Comparison of ENCODE assay signal across 9 mouse cellular contexts in genomic region chr4:98004986-98005385, GRCm38 (mm10).
A peak's percentile ranks its signal among the peaks of the same experiment; 100 is the strongest.
DNase-seq lines count a peak whose midpoint lies in the region; ATAC-seq and TF ChIP-seq lines count a peak whose summit lies in the region.
"Had no signal": no experiment of that assay in that cellular context is flagged by ENCODE, and none has a peak within 500 bp of the region (broad histone marks: within the 10 kb centered on the region; RNA-seq: fewer than 3 reads in every experiment).

No protein-coding gene starts in this region.

- H3K36me3 ChIP-seq in intestine, embryonic 14.5 days (ENCODE audit: control insufficient read depth, insufficient read depth, low read length) = no peaks in the 10 kb centered on the region; the same call in 1 of the 2 replicates
- no peaks in the 10 kb centered on the region for H3K36me3 ChIP-seq in intestine, postnatal 0 days (ENCODE audit: control insufficient read depth, insufficient read depth)
- H3K36me3 ChIP-seq in embryonic facial prominence, embryonic 15.5 days = 0 out of 2 replicates have a peak, but pooled peaks cover 3% of the 10 kb centered on the region
- H3K36me3 ChIP-seq in forebrain, postnatal 0 days (ENCODE audit: insufficient read depth) = no peaks in the 10 kb centered on the region
- H3K36me3 ChIP-seq in midbrain, embryonic 13.5 days = no peaks in the 10 kb centered on the region

- no peak overlapping the region for H3K4me2 ChIP-seq in intestine, embryonic 14.5 days (ENCODE audit: low read length)
- no peak overlapping the region for H3K4me2 ChIP-seq in intestine, postnatal 0 days (replicated peaks; ENCODE audit: low read depth)
- H3K4me2 ChIP-seq in embryonic facial prominence, embryonic 15.5 days (replicated peaks) = no peak overlapping the region
- H3K4me2 ChIP-seq in forebrain, postnatal 0 days (ENCODE audit: low read depth) = no peak overlapping the region
- no peak overlapping the region for H3K4me2 ChIP-seq in midbrain, embryonic 13.5 days (replicated peaks)

- H3K27me3 ChIP-seq in intestine, embryonic 14.5 days (replicated peaks; ENCODE audit: control insufficient read depth, insufficient read depth, low read length) = no peaks in the 10 kb centered on the region
- no peaks in the 10 kb centered on the region for H3K27me3 ChIP-seq in intestine, postnatal 0 days (replicated peaks; ENCODE audit: control insufficient read depth, insufficient read depth, low read length)
- H3K27me3 ChIP-seq in embryonic facial prominence, embryonic 15.5 days = no peaks in the 10 kb centered on the region
- H3K27me3 ChIP-seq in forebrain, postnatal 0 days (ENCODE audit: insufficient read depth, low read length) = no peaks in the 10 kb centered on the region
- no peaks in the 10 kb centered on the region for H3K27me3 ChIP-seq in midbrain, embryonic 13.5 days

- no peak overlapping the region for H3K4me3 ChIP-seq in intestine, embryonic 14.5 days (ENCODE audit: low read depth, low read length)
- H3K4me3 ChIP-seq in intestine, postnatal 0 days (ENCODE audit: low read depth, low read length) = no peak overlapping the region
- no peak overlapping the region for H3K4me3 ChIP-seq in embryonic facial prominence, embryonic 15.5 days (replicated peaks)
- no peak overlapping the region for H3K4me3 ChIP-seq in forebrain, postnatal 0 days (ENCODE audit: low read depth, low read length)
- H3K4me3 ChIP-seq in midbrain, embryonic 13.5 days (replicated peaks) = no peak overlapping the region

- H3K4me1 ChIP-seq in intestine, embryonic 14.5 days (replicated peaks; ENCODE audit: control insufficient read depth, insufficient read depth, low read length) = peaks cover 43% of the 10 kb centered on the region
- 0 out of 2 replicates have a peak, but pooled peaks cover 3% of the 10 kb centered on the region for H3K4me1 ChIP-seq in intestine, postnatal 0 days (replicated peaks; ENCODE audit: control insufficient read depth, insufficient read depth, low read length)
- H3K4me1 ChIP-seq in embryonic facial prominence, embryonic 15.5 days = peaks cover 21% of the 10 kb centered on the region
- H3K4me1 ChIP-seq in forebrain, postnatal 0 days (ENCODE audit: insufficient read depth) = peaks cover 11% of the 10 kb centered on the region
- H3K4me1 ChIP-seq in midbrain, embryonic 13.5 days (replicated peaks) = peaks cover 42% of the 10 kb centered on the region

- ATAC-seq in intestine, embryonic 14.5 days (replicated peaks; ENCODE audit: low FRiP score, low TSS enrichment, low read depth) = no peak
- no peak for ATAC-seq in intestine, postnatal 0 days
- no peak for ATAC-seq in embryonic facial prominence, embryonic 15.5 days (ENCODE audit: insufficient number of reproducible peaks, low FRiP score, low TSS enrichment, low read depth)
- no peak for ATAC-seq in forebrain, postnatal 0 days
- ATAC-seq in midbrain, embryonic 13.5 days = no peak
- no peak for ATAC-seq in inflammation-experienced regulatory T-cells, adult 6 months
- ATAC-seq: activated CD4-positive, CD25-positive, alpha-beta regulatory T cell, adult 4 months had no signal

- no peak for DNase-seq in intestine, embryonic 14.5 days (ENCODE audit: low spot score)
- DNase-seq in forebrain, postnatal 0 days = no peak
- DNase-seq in frontal cortex, postnatal 25 days (ENCODE audit: low spot score in 2 of 2) = no peak
- DNase-seq in adrenal gland, adult 18-20 months (ENCODE audit: low spot score in 2 of 2) = no peak

- WGBS in intestine, embryonic 14.5 days = 67% methylated on average over 6 of the region's 6 CpGs
- 58% methylated on average over 6 of the region's 6 CpGs for WGBS in intestine, postnatal 0 days
- WGBS in embryonic facial prominence, embryonic 15.5 days = 90% methylated on average over 6 of the region's 6 CpGs
- 45% methylated on average over 6 of the region's 6 CpGs for WGBS in forebrain, postnatal 0 days
- WGBS in midbrain, embryonic 13.5 days = 41% methylated on average over 6 of the region's 6 CpGs

- TF ChIP-seq CTCF in intestine, postnatal 0 days (IDR thresholded peaks at IDR 0.05; ENCODE audit: low read depth) = no peak
- TF ChIP-seq CTCF in forebrain, postnatal 0 days (IDR thresholded peaks at IDR 0.05; ENCODE audit: low read depth) = no peak

- H3K9ac ChIP-seq in intestine, embryonic 14.5 days (ENCODE audit: low read length) = no peak overlapping the region; the same call in 1 of the 2 replicates
- no peak overlapping the region for H3K9ac ChIP-seq in intestine, postnatal 0 days (ENCODE audit: low read depth, low read length)
- no peak overlapping the region for H3K9ac ChIP-seq in embryonic facial prominence, embryonic 15.5 days
- no peak overlapping the region for H3K9ac ChIP-seq in forebrain, postnatal 0 days
- H3K9ac ChIP-seq in midbrain, embryonic 13.5 days (replicated peaks) = no peak overlapping the region

- no peaks in the 10 kb centered on the region for H3K9me3 ChIP-seq in intestine, embryonic 14.5 days (ENCODE audit: control insufficient read depth, low read length)
- H3K9me3 ChIP-seq in intestine, postnatal 0 days (ENCODE audit: control insufficient read depth) = no peaks in the 10 kb centered on the region
- no peaks in the 10 kb centered on the region for H3K9me3 ChIP-seq in embryonic facial prominence, embryonic 15.5 days (replicated peaks)
- H3K9me3 ChIP-seq in forebrain, postnatal 0 days (ENCODE audit: low read length) = no peaks in the 10 kb centered on the region
- H3K9me3 ChIP-seq in midbrain, embryonic 13.5 days = no peaks in the 10 kb centered on the region

- H3K27ac ChIP-seq in intestine, embryonic 14.5 days (ENCODE audit: low read depth) = peak overlapping the region; percentile 96; the same call in 1 of the 2 replicates
- H3K27ac ChIP-seq in intestine, postnatal 0 days (ENCODE audit: low read depth, low read length) = no peak overlapping the region
- peak overlapping the region; percentile 86 for H3K27ac ChIP-seq in embryonic facial prominence, embryonic 15.5 days (replicated peaks)
- 0 out of 2 replicates have a peak overlapping the region, but pooled peaks have one; percentile 24 for H3K27ac ChIP-seq in forebrain, postnatal 0 days (ENCODE audit: low read depth, low read length)
- H3K27ac ChIP-seq in midbrain, embryonic 13.5 days = peak overlapping the region; percentile 83
